Comparison of ENCODE assay signal across 31 mouse cellular contexts in genomic region chr4:94620077-94620476, GRCm38 (mm10). TPM values are rescaled to one million over a fixed set of nuclear protein-coding genes. Genes with fewer than 3 reads are reported as not detected.
A peak's percentile ranks its signal among the peaks of the same experiment; 100 is the strongest.
DNase-seq lines count a peak whose midpoint lies in the region; TF ChIP-seq lines count a peak whose summit lies in the region.
"Had no signal": no experiment of that assay in that cellular context is flagged by ENCODE, and none has a peak within 500 bp of the region (broad histone marks: within the 10 kb centered on the region; RNA-seq: fewer than 3 reads in every experiment).

No protein-coding gene starts in this region.

- TF ChIP-seq POLR2A in embryonic fibroblast, embryonic 13.5 days (IDR thresholded peaks at IDR 0.05; ENCODE audit: low read depth, low read length): no peak

- H3K4me3 ChIP-seq in embryonic fibroblast, embryonic 13.5 days (ENCODE audit: insufficient read depth, low read length): no peak overlapping the region
- H3K4me3 ChIP-seq: forebrain, embryonic 10.5 days; forebrain, embryonic 13.5 days; gastrocnemius, adult 2 months; heart, embryonic 12.5 days; heart, embryonic 15.5 days; hindbrain, embryonic 10.5 days; hindbrain, embryonic 13.5 days; intestine, embryonic 15.5 days had no signal

- H3K4me1 ChIP-seq in embryonic fibroblast, embryonic 13.5 days (ENCODE audit: control insufficient read depth, insufficient read depth, low read length): 0 out of 2 replicates have a peak, but pooled peaks cover 2% of the 10 kb centered on the region
- H3K4me1 ChIP-seq: intestine, embryonic 15.5 days had no signal

- no peak for TF ChIP-seq CTCF in embryonic fibroblast, embryonic 13.5 days (IDR thresholded peaks at IDR 0.05; ENCODE audit: borderline replicate concordance, insufficient read depth, low read length)

- H3K27ac ChIP-seq in embryonic fibroblast, embryonic 13.5 days (ENCODE audit: insufficient read depth, low read length): peak overlapping the region; percentile 99
- H3K27ac ChIP-seq: forebrain, embryonic 10.5 days; forebrain, embryonic 13.5 days; gastrocnemius, adult 2 months; heart, embryonic 15.5 days; hindbrain, embryonic 10.5 days; hindbrain, embryonic 13.5 days; intestine, embryonic 15.5 days had no signal

- DNase-seq in 416B (ENCODE audit: low read depth): peak; percentile 35
- DNase-seq in Muller cell, postnatal 12 days (ENCODE audit: inconsistent ontology term): peak; percentile 7
- DNase-seq in frontal cortex, postnatal 14 days (ENCODE audit: low spot score in 2 of 2): no peak
- no peak for DNase-seq in gastrocnemius, postnatal 10 days
- no peak for DNase-seq in kidney, postnatal 36 days
- DNase-seq: adrenal gland, adult 2 months; adrenal gland, postnatal 14 days; B cell, adult 2 months; cerebellum, adult 11 months; cerebellum, adult 2 months; cerebellum, adult 9-11 months; cerebellum, postnatal 25 days; embryo, embryonic 11 days; gastrocnemius, adult 2 months; gastrocnemius, postnatal 25 days; heart, adult 18-20 months; heart, postnatal 10 days; heart, postnatal 36 days; kidney, adult 11 months had no signal

RNA-seq across cellular contexts. Expression of gene Ift74, which starts 5.8 kb away (rescaled TPM):
- 29.3 and 36.1 TPM in 2 replicates for polyA plus RNA-seq in embryonic fibroblast, embryonic 13.5 days (2011; ENCODE audit: insufficient read length, low read depth, missing spikeins)
- total RNA-seq in gastrocnemius, postnatal 10 days (2021): 1 to 10 TPM; 6.3 to 7.7 TPM

RNA-seq across cellular contexts. Expression of gene Plaa, which starts 17.0 kb away (rescaled TPM):
- polyA plus RNA-seq in embryonic fibroblast, embryonic 13.5 days (2011; ENCODE audit: insufficient read length, low read depth, missing spikeins): 115 and 153 TPM in 2 replicates
- total RNA-seq in gastrocnemius, postnatal 10 days (2021): 10 to 100 TPM; 39.8 to 40.3 TPM

RNA-seq across cellular contexts. Expression of gene Lrrc19, which starts 29.9 kb away (rescaled TPM):
- polyA plus RNA-seq in embryonic fibroblast, embryonic 13.5 days (2011; ENCODE audit: insufficient read length, low read depth, missing spikeins): not detected in 2 replicates
- total RNA-seq in gastrocnemius, postnatal 10 days (2021): not detected
- total RNA-seq: adrenal gland, adult 2 months; adrenal gland, postnatal 14 days; common myeloid progenitor, adult 5-6 weeks; gastrocnemius, adult 2 months; gastrocnemius, postnatal 25 days; heart, adult 18-20 months; heart, postnatal 10 days; heart, postnatal 36 days; MEL had no signal
- polyA plus RNA-seq: adrenal gland, adult 2 months; CD4-positive, CD25-positive, alpha-beta regulatory T cell, adult 4 months; cerebellum, adult 2 months; gonadal fat pad, adult 2 months had no signal

Comparison
In these comparisons a context has a peak if more than half of its experiments do, and no peak if none do; other contexts are left out.
1. DNase-seq: peak in 416B (single experiment) and Muller cell, postnatal 12 days (single experiment); none in frontal cortex, postnatal 14 days (0 of 2), gastrocnemius, postnatal 10 days (single experiment) and kidney, postnatal 36 days (0 of 2).